Mouse (Mus musculus) right cerebral cortex, postnatal 4 days (tissue): ENCODE results near the gene Rbl2.

Source experiments
- DNase-seq: peaks from one replicate; pipeline ENCODE4 v3.0.0-alpha.2; 2022

Rbl2 gene

GRCm38 (mm10) chr8:91171605-91172004, 101.7 kb downstream of the Rbl2 start:
- no peak for DNase-seq
